Mouse (Mus musculus) c-Kit-positive CD71-positive TER-119-negative erythroid progenitor cells, embryonic 14.5 days (primary cell): ENCODE measurements around the gene Flrt1.
A peak's percentile ranks its signal among the peaks of the same experiment; 100 is the strongest.

ENCODE experiments used
- DNase-seq: peaks from one replicate; pipeline ENCODE4 v3.0.0-alpha.2; 2013; ENCODE audit warnings: low read depth

Flrt1 gene

DNA sequence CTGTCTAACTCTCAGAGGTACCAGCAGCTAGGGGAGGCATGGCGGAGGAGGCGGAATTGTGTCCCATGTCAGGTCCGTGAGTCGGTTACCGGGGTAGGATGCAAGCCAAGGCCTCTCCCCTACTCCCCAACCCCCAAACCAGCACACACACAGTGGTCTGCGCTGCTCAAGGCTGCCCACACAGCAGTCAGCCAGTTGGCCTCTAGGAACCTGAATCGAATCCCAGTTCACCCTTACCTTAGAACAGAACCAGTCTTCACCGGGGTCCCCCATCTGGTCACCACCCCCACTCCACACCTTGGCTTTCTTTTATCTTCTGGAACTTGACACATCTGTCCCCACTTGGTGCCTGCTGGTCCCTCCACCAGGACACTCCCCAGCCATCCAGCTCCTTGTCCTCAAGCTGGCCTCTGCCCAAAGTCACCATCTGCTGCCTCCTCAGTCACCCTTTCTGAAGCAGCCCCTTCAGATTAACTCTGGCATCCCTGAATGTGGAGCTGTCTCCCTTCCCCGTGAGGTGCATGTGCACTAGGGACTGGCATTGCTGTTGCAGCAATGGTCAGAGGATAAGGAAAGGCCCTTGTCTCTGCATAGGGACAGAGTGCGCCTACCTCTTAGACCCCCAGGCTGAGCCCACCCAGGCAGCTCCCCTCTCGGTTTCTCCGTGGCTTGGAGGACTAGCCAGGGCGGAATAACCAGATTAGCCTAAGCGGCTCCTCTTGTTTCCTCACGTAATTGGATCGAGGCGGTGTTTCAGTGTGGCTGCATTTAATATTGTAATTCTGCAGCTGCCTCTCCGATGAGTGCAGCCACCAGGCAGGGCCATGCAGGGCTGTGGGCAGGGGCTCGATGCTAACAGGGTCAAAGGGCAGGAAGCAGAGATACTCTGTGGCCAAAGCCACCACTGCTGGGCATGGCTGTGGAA, 23.3 kb upstream of the Flrt1 start:
- no peak for DNase-seq

DNA sequence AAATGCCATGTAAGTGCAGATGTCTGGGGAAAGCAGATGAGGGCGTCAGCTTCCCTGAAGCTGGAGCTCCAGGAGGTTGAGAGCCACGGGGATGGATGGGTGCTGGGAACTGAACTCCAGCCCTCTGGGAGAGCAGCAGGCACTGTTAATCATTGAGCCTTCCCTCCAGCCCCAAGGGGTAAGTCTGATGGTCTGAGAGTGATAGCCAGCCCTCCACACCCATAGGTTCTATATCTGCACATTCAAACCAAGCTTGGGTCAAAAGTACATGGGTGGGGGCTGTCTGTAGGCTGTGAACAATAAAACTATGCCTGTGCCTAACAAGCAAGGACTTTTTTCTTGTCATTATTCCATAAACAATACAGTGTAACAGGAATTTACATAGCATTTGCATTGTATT, 21.4 kb upstream of the Flrt1 start:
- no peak for DNase-seq

DNA sequence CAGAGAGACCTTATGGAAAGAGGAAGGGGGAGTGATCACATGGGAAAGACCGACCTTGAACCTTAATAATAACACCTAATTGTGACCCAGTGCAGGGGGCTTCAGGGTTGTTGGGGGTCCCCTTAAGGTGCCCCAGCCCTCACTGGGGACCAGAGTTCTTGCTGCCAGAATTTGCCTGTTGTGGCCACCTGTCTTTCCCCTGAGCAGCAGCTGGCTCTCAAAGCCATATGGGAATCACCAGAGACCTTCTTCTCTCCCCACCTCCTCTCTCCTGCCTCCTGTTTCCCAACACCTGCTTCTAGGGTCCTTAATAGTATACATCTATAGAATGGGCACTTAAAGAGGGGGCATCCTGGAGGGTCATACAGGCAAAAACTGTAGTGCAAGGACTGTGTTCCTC, 20.7 kb upstream of the Flrt1 start:
- no peak for DNase-seq

DNA sequence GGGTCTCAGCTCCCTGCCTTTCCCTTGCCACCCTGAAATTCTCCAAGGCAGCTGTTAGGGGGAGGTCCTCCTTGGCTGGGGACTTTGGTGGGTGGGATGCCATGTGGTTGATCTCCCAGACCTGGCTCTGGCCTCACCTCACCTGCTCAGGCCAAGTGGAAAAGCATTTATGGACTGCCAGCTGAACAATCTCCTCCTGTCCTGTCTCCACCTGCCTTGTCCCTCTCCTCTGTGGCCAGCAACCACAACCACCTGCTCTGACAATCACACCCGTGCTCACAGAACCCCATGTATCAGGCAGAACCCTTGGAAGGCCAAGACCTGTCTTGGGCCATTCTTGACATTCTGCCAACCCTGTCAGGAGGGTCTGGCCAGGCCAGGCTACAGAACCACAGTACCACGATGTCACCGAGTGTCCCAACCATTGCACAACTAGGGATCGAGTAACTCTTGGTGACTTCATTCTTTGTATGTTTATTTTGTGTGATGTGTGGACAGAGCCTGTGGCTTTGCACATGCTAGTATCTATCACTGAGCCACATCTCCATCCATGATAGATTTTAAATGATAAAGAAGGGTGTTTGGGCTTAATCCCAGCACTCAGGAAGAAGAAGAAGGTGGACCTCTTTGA, 20.1 kb upstream of the Flrt1 start:
- DNase-seq = no peak

DNA sequence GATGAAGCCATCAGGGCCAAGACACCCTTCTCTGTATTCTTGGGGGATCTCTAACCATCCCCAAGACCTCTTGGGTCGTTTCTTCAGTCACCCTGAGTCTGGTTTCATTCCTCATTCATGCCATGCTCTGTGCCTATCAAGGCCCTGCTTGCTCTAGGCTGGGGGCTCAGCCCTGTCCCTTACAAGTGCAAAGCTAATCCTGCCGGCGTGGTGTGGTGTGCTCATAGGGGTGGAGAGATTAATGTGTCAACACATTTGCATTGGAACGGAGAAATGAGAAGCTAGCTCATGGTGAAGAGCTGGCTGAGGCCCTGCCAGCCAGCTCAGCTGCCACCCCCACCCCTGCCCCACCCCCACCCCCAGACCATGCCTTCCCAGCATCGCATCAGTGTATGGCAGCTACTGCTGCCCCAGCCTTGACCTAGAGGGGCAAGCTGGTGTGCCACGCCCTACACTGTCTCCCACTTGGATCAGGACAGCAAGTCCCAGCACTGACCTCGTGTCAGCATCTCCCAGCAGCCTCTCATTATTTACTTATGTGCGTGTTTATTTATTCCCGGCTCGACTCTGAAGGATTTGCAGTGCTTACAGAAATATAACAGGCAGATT, 17.3 kb upstream of the Flrt1 start:
- no peak for DNase-seq

DNA sequence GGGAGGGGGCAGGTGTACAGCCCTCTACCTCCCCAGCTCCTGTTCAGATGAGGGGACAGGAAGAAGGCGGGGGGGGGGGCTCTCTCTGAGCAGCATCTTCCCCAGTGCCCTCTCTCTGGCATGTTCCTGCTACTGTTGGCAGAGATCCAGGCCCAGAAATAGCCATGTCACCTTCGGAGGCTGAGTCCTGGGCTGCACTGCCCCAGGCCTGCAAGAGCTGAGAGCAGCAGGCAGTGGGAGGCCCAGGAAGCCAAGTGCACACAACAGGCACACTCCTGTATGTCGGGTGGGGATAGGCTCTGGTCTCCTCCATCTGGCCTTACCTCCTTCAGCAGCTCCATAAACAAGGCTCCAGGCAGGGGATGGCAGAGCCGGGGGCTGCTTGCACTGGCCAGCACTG, 16.7 kb upstream of the Flrt1 start:
- DNase-seq = no peak

DNA sequence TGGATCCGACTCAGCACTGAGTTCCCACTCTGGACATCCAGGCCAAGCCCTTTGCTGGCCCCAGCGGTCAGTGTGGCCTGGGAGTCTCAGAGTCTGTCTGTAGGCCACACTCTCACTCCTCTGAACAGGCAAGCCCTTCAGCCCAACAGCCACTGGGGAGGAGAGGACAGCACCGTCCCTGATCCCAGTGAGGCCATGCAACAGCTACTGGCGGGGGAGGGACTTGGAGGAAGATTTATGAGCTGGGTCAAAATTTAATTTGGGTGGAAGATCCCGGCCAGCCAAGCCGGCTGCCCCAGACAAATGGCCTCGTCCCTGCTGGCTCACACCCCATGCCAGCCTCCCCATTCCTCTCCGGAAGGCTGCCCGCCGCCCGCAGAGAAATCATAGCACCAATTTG, 15.7 kb upstream of the Flrt1 start:
- DNase-seq = no peak

DNA sequence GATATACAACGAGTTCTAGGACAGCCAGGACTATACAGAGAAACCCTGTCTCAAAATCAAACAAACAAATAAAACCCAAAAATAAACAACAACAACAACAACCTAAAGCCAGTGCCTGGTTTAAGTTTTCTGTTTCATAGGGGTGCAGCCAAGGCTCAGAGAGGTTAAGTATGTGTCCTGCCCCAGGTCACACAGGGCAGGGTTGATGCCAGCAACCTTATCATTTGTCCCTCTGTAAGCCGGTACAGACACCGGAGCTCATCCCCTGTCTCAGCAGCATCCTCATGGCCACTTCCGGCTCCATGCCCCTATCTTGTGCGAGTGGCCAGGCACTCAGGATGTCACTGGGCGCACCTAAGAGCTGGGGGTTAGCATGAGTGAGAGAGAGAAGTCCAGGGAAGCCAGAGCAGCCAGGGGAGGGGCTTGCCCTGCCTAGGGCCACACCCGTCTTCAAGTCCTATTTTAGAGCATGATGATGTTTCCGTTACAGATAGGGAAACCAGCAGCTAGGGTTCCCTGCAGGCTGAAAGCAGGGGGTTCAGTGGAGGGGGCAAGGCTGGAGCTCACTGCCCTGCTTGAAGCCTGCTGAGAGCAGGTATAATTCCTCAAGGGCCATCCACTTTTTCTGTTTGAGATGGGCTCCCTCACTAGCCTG, 12.3 kb upstream of the Flrt1 start:
- DNase-seq = peak; percentile 41

DNA sequence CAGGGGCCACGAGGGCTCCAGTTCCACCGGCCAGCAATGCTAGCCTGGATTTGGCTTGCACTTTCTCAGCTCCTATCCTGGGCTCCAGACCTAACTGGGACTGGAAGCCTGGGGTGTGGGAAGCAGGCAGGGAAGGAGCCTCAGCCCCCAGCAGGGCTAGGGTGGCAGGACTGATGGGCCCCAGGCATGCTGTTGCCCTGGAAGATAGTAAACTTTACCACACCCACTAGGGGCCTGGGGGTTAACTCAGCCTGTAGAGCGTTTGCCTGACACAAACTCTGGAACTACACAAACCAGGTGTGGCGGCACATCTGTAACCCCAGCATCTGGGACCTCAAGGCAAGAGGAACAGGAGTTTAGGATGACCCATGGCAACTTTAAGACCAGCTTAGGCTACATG, 11.6 kb upstream of the Flrt1 start:
- peak; percentile 28 for DNase-seq

DNA sequence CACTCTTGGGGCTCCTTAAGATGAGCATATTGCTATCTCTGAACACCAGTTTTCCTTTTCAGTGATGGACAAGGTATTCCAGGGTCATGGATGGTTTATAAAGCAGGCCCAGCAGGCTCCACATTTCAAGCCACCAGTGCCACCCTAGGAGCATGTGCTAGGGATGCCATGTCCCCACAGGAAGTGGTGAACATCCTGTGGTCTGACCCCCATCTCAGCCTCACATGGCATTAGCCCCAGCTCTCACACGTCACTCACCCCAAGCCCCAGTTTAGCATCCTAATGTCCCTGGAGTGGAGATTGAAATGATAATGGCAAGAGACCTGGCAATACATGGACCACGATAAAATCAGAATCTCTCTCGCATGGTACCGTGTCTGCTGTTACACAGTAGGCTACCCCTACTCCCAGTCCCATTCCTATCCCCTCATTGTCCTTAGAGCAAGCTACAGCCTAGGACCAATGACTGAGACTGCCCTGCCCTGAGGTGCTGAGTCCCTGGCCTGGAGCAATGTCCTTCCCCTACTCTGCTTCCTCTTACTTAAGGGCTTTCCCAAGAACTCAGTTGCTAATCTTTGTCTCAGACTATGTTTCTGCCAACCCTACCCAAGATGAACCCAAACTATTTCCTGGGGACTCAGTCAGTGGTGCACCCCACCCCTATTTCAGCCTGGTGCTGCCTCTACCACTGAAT, 10.7 kb upstream of the Flrt1 start:
- DNase-seq = peak; percentile 10

DNA sequence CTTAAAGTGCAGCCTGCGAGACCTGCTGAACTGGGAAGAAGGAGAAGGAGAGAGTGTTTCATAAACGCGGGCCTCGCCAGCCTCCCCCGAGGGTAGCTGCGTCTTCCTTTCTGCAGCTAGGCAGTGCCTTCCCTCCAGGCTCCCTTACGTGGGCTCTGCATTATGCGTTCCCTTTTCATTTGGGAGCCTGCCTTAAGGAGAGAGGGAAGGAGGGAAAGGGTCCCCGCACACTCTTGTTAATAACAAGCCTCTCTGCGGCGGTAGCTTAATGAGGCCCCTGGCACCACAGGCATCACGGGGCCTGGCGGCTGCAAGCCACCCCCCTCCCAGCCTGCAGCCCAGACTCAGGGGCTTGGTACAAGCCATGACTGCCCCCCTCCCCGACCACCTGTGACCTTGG, 8.0 kb upstream of the Flrt1 start:
- no peak for DNase-seq

DNA sequence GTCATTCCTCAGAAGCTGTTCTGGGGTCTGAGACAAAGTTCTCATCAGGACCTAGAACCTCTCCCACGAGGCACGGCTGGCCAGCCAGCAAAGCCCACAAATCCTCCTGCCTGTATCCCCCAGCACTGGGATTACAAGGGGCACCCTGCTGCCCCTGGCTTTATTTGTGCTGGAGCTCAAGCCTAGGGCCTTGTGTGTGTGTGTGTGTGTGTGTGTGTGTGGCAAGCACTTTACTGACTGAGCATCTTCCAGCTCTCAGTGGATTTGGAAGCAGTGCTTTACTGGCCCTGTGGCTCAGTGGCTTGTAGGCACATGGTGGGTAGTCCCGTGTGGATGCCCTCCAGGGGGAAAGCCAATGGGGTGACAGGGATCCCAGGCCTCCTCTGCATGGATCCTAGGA, 7.1 kb upstream of the Flrt1 start:
- DNase-seq = no peak

DNA sequence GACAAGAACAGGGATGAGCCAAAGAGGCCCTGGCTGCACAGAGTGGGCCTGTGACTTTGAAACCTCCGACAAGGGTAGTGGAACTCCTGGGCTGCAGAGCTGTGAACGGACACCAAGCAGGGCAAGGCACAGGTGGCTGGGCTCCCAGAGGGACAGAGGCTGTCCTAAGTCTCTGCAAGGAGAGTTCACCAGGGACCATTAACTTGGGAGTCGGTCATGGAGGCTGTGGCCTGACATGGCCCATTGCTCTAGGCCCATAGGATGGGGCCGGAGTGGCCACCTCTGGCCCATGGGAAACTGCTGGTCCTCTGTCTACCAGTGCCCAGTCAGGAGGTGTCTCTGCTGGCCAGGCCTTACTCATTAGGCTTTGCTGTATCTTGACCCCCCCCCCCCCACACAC, 6.2 kb upstream of the Flrt1 start:
- DNase-seq = no peak

DNA sequence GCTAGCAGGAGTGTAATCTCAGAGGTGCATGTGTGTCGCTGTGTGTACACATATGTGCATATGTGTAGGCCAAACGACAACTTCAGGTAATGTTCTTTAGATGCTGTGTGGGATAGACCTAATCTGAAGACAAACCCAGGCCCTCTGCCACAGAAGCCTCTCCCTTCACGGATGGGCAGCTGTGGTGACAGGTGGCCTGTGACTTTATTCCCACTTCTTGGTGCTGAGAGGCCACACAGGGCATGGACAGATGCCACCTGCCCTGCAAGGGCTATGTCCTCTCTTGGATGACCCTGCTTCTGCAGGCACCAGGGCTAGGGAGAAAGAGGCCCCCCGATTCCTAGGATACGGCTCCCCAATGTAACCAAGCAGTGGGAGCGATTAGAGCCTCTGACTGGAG, 5.8 kb upstream of the Flrt1 start:
- no peak for DNase-seq

DNA sequence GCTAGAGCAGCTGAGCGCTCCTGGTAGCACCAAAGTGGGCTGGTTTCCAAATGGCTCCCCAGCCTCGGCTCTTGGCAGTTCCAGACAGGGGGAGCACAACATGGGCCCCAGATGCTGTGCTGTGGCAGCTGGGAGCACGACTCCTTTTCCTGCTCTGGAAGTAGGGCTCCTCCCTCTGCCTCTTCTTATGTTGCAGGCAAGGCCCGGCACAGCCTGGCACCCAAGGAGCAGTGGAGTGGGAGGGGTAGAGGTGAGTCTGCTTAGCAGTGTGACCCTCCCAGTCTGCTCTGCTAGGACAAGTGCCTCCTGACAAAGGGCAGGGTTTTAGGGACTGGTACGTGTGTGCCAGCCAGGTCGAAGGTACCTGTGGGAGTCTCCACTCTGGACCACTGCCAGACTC, 5.3 kb upstream of the Flrt1 start:
- no peak for DNase-seq

DNA sequence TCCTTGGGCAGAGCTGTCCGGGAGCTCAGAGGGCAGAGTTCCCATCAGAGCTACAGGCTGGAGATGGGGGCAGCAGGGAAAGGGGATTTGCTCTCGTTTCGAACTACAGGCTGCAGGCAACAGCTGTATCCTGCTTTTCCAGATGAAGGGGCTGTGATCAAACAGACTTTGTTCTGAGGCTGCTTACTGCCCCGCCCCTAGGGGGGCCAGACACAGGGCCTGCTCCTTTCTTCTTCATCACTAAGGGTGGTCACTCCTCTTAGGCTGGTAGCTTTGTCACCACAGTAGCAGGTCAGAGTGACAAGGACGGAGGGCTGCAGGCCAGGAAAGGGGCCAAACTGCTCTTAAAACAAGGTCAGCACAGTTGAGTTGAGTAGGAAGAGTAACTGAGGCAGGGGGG, 4.6 kb upstream of the Flrt1 start:
- DNase-seq = no peak

DNA sequence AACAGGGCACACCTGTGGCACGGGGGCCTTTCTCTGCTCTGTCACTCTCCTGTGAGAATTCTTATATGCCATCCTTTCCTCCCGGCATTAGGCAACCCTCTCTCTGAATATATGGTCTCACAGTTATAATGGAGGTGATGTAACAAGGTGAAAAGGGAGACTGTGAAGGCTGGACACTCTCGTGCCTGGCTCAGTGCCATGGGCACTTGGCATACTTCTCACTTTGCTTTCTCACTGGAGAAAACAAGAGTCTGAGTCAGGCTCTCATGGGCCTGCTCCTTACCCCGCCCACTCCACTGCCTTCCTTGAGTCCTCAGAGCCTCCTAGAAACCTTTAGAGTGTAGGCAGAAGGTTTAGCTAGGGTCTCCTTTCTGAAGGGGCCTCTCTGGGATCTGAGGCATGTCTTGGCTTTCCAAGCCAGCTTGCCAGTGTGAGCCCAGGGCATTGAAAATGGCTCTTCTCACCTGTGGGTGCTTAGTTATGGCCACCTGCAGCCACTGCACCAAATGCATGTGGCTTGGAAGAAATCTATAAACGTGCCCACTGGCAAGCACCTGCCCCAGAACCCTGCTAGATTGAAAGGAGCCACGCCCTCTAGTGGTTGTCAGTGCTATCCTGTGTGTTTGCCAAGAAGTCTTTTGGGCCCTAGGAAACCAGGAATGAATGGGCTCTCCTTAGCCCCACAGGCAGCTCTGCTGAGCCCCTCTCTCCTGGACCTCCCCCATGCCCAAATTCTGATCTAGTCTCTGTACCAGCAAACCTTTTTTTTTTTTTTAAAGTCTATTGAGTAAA, 2.8 kb upstream of the Flrt1 start:
- peak; percentile 38 for DNase-seq

DNA sequence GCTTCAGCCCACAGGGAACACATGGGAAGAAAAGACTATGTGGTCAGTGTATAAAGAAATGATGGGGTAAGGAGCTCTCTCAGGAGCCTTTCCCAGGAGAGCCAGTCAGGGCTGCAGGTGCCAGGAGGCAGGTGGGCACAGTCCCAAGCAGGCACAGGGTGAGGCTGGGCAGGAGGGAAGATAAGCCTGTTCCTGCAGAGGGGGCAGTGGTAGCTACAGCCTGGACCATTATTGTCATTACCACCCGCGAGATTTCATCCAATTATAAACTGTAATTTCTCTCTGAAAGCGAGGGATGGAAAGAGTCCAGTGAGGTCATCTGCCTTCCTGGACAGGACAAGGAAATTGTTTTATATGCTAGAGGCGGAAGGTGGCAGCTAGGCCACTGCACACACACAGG, 1.6 kb upstream of the Flrt1 start:
- no peak for DNase-seq

DNA sequence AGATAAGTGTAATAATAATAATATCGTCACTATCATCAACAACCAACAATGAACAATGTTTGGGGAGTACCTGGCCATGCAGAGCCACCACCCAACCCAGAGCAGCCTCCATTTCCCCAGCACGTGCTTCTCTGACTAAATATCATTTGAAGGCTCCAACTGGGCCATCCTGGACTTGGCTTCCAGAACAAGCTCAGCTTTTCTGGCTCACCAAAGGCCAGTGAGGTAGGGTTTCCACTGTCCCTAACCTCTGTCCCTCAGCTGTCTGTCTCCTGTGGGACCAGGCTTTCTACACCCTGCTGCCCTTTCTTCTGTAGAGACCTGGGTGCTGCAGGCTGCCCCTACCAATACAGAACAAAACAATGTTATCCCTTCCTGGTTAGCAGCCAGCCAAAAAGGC, 1.0 kb upstream of the Flrt1 start:
- DNase-seq = no peak

DNA sequence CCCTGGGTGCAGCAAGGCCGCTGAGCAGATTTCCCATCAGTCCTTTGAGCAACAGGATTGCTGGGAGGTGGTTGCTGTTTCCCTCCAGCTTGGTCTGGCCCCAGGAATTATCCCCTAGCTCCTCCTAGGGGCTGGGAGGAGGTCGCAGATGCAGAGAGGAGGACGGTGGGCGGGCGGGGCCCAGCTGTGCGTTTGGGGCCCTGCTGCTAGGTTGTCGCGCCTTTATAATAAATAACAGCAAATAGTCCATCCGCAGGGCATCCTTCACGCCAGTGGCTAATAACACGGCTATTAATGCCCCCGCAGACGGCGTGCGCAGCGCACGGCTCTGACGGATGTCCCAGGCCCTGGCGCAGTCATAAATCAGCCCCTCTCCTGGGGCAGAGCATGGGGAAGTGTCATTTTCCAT, 1.5 kb downstream of the Flrt1 start:
- DNase-seq = no peak

DNA sequence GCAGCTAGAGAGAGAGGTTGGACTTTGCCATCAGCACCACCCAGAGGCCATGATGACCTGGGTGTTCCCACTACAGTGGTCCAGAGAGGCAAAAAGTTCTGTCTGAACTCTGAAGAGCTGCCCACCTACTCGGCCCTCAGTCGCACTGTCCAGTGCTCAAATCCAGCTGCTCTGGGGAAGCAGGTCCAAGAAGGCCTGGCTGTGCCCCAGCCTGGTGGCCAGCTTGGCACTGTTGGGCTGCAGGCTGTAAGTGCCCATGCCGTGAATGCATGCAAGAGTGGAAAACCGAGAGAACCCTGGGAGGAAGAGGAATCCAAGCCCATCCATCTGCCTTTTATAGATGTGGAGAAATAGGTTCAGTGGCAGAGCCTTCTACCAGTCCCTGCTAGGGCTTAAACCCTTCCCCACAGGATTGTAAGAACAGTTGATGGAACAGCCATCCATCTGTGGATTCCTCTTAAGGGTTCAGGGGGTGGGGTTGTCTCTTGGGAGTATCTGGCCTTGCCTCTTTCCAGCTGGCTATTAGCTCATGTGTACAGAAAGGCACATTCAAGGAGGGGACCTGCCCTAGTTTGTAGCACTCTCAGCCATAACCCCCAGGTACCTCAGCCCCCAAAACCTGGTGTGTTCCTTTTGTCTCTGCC, 2.1 kb downstream of the Flrt1 start:
- DNase-seq = no peak
